Mouse (Mus musculus) T-helper 1 cell (primary cell): ENCODE data around the gene Ptger2.
"Not testable (repeated sequence)": the region's sequence is repeated elsewhere in the genome, so short reads cannot be mapped to it uniquely, and the experiment has no call there.

ENCODE experiments used
- in situ Hi-C: fragments of 300-600 bp; cut with MboI, MseI; formaldehyde crosslinking; loops from one replicate; pipeline ENCODE4 v1.15.1; 2025; ENCODE audit warnings: high pct_unique_total_duplicates

Ptger2 gene

DNA sequence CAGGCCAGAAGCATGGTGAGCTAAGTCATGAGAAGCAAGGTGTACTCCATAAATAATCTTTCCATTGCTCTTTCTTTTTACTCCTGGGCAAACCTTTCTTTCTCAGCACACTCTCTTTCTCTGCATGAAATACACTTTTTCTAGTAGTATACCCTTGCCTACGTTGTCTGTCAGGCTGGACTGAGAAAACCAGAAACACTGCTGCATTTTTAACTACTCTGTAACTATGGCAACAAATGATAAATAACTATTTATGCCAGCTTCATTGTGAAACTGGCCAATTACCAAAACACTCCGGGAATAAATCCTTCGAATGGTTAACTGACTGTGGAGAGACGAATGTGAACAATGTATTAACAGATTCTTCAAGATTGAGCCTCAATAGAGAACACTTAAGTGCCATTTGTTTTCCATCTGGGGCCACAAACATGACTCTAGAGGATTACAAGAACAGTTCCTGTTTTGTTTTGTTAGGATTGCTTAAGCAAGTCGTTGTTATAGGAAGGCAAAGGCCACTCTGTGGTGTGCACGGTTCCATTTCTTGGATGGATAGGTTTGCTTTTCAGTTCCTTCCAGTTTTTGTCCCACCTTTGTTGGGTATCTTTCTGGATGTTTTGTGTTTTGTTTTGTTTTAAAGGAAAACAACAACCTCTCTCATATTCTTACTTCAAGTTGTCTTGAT lies at the start of gene Ptger2:
Ptger2 (plus strand) TSS at position 522 of the 682 bp plus-strand sequence.
- in situ Hi-C loops = not testable (repeated sequence)

DNA sequence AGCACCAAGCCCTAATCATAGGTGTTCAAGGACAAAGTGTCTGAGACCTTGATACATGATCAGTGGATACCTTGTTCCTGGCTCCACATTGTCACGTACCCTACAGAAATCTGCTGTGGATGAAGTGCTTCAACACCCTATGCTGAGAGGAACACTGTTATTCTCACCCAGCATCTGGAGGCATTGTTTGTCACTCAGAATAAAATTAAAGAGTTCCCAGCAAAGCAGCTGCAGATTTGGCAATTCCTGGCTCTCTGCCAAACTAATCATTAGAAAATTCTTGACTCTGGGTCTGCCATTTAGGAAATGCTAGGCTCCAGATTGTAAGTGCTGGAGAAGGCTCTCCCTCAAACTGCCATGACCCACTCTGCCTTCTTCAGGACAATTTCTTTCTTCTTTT lies 27.2 kb upstream of the Ptger2 start:
- in situ Hi-C loops = no loop called here

- in situ Hi-C loops = not testable (repeated sequence)
Observed at GRCm38 (mm10) chr14:44977278-44977677, 10.7 kb upstream of the Ptger2 start.

DNA sequence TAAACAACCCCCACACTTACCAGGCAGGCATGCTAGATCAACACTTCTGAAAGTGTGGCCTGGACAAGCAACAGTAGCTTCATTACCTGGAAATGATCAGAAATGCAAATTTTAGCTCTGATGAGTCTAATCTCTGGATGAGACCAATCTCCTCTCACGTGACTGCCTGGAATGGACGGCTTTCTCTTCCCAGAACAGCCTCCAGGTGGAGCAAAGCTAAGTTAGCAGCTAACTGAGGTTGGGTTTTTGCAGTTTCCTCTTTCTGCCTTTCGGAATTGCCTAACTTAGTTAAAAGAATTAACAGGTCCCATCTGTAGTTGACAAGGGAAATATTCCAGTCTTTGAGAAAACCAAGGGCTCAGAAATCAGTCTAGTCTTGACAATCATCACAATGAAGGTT lies 8.1 kb upstream of the Ptger2 start:
- in situ Hi-C loops = loop anchor here (5.0 kb wide), 1 partner anchor 157 kb away; no protein-coding TSS in a partner anchor

DNA sequence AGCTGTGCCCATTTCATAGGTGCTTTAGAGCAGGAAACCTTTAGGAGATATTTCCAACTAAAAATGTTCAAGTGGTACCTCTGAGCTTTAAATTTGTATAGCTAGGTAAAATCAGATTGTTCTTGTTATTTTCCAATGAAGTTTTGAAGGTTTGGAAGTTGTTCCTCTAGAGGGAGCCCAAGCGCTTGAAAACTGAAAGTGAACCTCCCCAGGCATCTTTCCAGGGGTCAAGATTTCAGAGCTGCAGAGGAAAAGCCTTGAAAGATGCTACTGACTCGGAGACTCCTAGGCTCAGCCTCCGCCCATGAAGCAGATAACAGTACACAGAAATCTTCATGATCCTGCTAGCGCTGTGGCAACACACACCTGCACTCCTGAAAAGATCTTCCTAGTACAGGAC lies 6.5 kb upstream of the Ptger2 start:
- in situ Hi-C loops = loop anchor here (5.0 kb wide), 1 partner anchor 156 kb away; no protein-coding TSS in a partner anchor

- in situ Hi-C loops = loop anchor here (5.0 kb wide), 1 partner anchor 153 kb away; no protein-coding TSS in a partner anchor
Observed at GRCm38 (mm10) chr14:44984106-44984505, 3.9 kb upstream of the Ptger2 start.

- in situ Hi-C loops = no loop called here
Observed at GRCm38 (mm10) chr14:44986248-44986647, 1.7 kb upstream of the Ptger2 start.

DNA sequence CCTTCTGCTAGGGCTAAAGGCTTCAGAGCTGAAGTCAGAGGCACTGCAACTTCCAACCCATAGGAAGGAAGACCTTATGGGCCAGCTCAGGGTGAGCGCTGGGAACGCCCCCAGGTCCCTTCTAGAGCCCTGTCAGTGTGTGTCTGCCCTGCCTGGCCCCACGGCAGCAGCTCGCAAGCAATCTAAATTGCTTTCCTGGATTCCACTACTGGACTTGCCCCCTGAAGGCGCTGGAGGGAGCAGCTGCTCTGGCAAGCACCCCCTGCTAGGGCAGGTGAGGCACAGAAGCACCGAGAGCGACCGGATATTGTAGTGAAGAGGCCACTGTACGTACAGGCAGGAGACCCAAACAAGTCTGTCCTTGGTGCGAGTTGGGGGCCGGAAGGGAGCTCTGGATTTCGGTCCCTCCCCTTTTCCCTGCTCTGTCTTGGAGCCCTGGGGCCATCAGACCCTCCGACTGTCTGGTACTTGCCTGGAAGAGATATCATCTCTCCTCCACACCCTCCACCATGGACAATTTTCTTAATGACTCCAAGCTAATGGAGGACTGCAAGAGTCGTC lies 541 bp downstream of the Ptger2 start:
- in situ Hi-C loops = no loop called here

- in situ Hi-C loops = no loop called here
Observed at GRCm38 (mm10) chr14:44989017-44989721, 1.2 kb downstream of the Ptger2 start.

DNA sequence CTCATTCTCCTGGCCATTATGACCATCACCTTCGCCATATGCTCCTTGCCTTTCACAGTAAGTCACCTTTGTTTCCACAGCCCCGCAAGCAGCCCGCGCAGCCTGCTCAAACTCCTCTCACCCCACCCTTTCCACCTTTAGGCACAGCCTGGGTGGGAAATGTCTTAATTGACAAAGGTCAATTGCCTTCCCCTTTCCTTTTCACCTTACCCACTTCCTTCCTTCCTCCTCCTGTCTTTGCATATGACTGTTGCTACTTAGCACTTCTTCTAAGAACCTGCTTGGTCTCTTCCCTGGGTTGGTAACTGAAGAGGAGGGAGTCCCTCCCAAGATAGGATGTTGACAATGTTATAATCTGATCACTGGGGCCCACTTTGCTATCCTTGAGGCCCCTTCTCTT lies 1.8 kb downstream of the Ptger2 start:
- in situ Hi-C loops = loop anchor here (5.0 kb wide), 1 partner anchor 123 kb away; no protein-coding TSS in a partner anchor

GRCm38 (mm10) chr14:44994337-44994736 lies 6.3 kb downstream of the Ptger2 start:
- in situ Hi-C loops = loop anchor here (5.0 kb wide), 1 partner anchor 118 kb away; no protein-coding TSS in a partner anchor

DNA sequence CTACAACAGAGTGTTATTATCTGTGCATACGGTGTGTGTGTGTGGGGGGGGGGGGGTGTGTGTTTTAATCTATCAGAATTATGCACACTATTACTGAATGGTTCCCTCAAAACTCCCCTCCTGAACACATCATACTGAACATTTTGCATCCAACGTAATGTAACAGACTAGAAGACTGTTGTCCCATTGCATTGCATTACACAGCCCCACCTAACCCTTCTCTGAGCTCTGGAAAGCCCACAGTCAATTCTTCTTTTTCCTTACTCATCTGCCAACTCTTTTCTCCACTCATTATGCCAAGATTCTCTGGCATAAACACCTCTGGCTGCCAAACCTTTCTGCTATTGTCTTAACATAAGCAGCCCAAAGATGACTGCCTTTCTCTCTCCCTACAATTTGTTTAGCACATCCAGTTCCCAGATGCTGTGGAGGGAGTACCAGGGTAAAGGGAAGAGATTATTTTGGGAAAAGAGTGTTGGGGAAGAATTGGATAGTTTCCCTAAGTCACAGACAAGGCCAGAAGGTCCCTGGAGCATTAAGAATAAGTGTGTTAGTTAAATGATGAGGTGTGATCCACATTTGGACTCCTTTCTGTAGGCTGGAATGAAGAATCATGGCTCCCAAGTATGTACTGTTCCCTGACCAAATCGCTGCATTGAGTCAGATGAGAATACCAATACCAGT lies 12.2 kb downstream of the Ptger2 start:
- in situ Hi-C loops = no loop called here

DNA sequence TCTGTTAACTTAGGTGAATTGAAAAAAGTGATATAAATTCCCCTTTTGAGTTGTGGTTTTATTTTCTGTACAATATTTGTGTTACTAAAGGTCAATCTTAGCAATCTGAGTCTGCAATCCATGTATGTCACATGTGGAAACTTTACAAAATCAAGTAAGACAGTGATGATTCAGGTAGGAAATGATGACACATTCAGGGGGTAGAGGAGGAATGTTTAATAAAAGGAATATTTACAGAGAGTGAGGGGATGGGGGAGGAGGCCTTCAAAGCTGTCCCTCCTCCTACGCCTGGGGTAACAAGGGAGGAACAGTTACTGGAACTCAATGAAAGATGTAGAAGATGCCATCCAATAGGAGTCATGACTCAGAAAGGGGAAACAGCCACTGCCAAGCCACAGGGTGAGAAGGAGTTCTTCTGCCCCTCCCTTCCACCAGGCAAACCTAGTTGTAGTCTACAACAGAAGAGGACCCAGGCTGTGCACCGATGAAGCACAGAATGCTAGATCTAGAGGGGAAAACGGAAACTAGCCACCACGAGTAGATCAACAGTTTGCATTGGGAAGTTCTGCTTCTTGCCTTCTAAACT lies 17.8 kb downstream of the Ptger2 start:
- in situ Hi-C loops = loop anchor here (5.0 kb wide), 2 partner anchors 37 to 212 kb away; partner anchors contain the start of gene Gpr137c

DNA sequence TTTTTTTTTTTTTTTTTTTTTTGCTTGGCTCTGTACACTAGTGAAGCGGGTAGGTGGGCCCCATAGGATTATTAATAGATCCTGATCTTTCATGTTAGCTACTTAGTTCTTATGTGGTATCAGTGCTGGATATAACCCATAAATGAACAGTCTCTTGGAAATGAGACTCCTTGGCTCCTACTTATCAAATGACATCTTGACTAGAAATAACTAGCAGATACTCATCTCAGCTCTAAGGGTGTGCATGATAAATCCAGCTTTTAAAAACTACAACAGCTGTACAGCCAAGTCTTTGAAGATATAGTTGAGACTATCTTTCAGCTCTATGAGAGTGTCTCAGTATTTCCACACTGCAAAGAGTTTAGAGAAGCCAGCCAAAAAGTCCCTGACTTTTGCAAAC lies 21.2 kb downstream of the Ptger2 start:
- in situ Hi-C loops = loop anchor here (5.0 kb wide), 2 partner anchors 33 to 208 kb away; partner anchors contain the start of gene Gpr137c

DNA sequence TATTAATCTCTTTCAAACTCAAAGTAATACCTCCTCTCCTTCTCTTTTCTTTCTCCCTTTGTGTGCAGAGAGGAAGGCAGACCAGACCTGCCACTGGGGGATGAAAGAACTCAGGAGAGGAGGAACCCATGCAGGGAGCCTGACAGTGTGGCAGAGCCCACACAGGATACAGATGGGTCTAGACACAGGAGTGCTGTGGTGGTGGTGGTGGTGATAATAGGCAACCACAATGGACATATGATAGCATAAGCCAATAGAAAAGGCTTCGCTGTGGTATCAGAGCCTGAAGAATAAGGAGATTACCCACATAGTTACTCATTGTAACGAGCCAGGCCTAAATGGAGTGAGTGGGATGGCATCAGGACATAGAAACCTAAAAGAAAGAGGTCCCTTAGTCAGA lies 23.3 kb downstream of the Ptger2 start:
- in situ Hi-C loops = no loop called here

GRCm38 (mm10) chr14:45011671-45012070 lies 23.7 kb downstream of the Ptger2 start:
- in situ Hi-C loops = no loop called here

DNA sequence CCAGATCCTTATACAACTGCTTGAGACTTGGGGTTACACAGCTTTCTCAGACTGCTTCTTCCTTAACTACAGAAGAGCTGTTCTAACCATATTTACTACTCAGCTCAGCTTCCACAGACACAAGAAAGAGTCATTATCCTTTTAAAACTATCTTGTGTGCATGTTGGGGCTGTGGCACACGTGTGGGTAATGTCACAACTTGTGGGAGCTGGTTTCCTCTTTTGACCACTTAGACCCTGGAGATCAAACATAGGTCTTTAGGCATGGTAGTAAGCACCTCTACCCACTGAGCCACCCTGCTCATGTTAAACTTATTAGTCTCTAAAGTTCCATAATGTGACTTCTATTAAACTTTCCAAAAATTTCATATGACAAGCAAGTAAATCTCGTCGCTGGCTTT lies 33.6 kb downstream of the Ptger2 start:
- in situ Hi-C loops = no loop called here

DNA sequence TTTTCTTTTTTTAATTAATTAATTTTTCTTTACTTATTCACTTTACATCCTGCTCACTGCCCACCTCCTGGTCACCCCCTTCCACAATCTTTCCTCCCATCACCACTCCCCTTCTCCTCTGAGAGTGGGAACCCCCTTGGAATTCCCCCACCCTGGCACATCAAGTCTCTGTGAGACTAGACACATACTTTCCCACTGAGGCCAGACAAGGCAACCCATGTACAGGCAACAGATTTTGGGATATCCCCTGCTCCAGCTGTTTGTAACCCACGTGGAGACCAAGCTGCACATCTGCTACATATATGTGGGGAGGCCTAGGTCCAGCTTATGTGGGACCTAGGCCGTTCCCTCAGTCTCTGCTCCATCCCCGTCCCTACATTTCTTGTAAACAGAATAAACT lies 46.3 kb downstream of the Ptger2 start:
- in situ Hi-C loops = no loop called here

DNA sequence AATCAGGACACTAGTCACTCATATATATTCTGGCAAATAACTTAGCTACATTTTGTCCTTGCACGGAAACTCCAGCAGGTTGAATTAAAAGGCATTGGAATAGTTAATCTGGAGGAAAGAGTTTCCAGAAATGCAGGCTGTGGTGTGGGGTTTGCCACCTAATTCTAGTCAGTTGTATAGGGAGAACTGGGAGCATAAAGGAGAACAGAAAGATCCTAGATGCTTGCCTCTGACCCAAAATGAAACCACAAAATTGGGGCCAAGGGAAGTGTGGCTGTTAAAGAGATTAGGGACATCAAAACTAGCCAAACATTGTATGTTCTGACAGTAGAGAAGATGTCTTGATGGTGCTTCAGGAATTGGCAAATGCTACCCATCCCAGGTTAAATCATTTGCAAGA lies 48.6 kb downstream of the Ptger2 start:
- in situ Hi-C loops = no loop called here

GRCm38 (mm10) chr14:45038052-45038451 lies 50.1 kb downstream of the Ptger2 start:
- in situ Hi-C loops = no loop called here

DNA sequence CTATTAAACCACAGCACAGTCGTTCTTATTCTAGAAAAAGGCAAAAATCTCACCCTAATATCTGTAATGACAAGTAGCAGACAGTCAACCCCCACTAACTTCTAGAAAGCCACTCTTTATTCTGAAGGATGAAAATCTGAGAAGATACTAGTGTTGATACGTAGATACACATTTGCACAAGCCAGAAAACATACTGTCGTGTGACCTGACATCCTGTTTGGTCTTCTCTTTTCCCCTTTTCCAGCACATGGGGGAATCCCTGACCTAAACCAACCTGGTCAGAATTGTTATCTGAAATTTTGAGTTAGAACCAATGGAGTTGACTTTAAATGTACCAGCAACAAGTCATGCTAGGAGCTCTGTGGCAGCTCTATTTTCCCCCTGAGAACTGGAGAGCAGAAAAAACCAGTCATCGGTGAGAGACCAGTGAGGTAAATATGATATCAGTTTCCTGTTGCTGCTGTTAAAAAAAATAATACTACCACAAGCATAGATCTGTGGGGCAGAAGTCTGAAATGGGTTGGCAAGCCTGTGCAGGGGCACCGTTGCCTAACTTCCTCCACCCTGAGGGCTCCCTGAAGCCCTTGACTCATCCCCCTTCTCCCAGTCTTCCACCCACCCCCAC lies 53.0 kb downstream of the Ptger2 start:
- in situ Hi-C loops = loop anchor here (5.0 kb wide), 1 partner anchor 34 kb away; no protein-coding TSS in a partner anchor
